Mouse (Mus musculus) embryo, embryonic 10.5 days (tissue): ENCODE measurements around the gene Dock3.
A peak's percentile ranks its signal among the peaks of the same experiment; 100 is the strongest.
"Not testable (repeated sequence)": the region's sequence is repeated elsewhere in the genome, so short reads cannot be mapped to it uniquely, and the experiment has no call there.

Experiments used
- DNase-seq: peaks from one replicate; pipeline ENCODE4 v3.0.0-alpha.2; 2015; ENCODE audit warnings: low spot score

The Dock3 gene

GRCm38 (mm10) chr9:107259571-107259970 lies 27.9 kb upstream of the Dock3 start:
- no peak for DNase-seq

DNA sequence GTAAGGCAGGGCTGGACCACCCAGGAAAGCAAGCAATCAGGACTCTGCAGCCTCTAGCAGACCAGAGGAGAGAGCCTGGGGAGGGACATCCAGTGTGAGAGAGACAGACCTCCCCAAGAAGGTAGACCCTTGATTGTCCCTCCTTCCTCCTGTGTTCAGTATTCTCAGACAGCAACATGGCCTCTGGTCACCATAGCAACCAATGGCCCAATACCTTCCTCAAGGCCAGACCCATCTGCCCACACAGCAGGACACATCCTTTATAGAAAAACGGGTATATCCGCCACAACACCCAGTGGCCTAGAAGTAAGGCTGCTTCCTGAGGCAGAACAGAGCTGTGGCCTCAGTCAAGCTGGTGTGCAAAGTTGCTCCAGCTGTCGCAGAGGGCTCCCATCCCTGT lies 23.9 kb upstream of the Dock3 start:
- peak; percentile 41 for DNase-seq

- no peak for DNase-seq
Measured at GRCm38 (mm10) chr9:107254925-107255324, 23.2 kb upstream of the Dock3 start.

GRCm38 (mm10) chr9:107254476-107254875 lies 22.8 kb upstream of the Dock3 start:
- DNase-seq: no peak

- no peak for DNase-seq
Measured at GRCm38 (mm10) chr9:107252164-107252563, 20.5 kb upstream of the Dock3 start.

- no peak for DNase-seq
Measured at GRCm38 (mm10) chr9:107250416-107251337, 19.0 kb upstream of the Dock3 start.

DNA sequence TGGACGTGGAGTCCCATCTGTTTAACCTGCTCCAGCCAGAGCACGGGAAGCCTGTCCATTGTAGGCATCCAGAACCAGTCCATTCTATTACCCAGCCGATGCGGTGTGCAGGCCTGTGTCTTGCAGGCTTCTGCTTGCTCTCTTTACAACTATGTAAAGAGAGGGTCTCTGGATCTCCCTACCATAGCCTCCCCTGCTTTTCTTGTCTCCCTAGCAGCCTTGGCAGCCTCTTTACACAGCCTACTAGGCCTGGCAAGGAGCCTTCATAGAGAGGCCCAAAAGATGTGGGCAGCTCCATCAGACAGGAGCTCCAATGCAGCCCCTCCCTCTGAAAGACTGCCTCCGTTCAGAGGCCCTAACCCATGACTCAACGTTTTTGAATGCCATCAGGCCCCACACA lies 17.4 kb upstream of the Dock3 start:
- no peak for DNase-seq

DNA sequence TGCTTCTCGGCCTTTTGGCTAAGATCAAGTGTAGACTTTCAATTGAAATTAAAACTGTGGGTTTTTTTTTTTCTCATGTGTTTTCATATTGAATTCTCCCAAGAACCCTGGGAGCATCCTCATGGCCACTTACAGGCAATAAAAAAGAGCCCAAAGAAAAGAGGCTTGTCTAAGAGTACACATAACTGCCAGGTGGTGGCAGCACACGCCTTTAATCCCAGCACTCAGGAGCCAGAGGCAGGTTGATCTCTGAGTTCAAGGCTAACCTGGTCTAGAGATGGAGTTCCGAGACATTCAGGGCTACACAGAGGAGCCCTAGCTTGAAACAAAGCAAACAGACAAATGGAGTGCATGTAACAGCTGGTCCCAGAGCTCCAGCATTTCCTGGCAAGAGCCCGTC lies 14.5 kb upstream of the Dock3 start:
- DNase-seq: peak; percentile 23

- DNase-seq: no peak
Measured at GRCm38 (mm10) chr9:107245311-107245710, 13.6 kb upstream of the Dock3 start.

DNA sequence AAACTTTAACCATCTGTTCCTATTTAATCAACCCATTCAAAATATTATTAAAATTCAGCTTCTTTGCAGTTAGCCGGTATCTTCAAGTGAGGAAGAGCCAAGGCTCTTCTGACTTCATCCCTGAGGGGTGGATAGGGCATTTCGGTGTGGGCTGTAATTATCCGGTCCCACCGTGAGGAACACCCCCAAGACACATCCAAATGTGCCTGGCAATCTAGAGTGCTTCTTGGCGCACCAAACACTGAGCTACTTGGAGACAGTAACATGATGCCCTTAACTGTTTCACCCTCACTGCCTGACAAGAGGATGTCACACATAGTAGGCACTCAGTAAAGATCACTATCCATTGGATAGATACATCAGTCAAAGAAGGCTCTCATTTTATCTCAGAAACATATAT lies 4.4 kb upstream of the Dock3 start:
- no peak for DNase-seq

GRCm38 (mm10) chr9:107235261-107235660 lies 3.6 kb upstream of the Dock3 start:
- no peak for DNase-seq

- no peak for DNase-seq
Measured at GRCm38 (mm10) chr9:107232140-107232539, 431 bp upstream of the Dock3 start.

GRCm38 (mm10) chr9:107230991-107231538 lies 644 bp downstream of the Dock3 start:
- peak; percentile 43 for DNase-seq

DNA sequence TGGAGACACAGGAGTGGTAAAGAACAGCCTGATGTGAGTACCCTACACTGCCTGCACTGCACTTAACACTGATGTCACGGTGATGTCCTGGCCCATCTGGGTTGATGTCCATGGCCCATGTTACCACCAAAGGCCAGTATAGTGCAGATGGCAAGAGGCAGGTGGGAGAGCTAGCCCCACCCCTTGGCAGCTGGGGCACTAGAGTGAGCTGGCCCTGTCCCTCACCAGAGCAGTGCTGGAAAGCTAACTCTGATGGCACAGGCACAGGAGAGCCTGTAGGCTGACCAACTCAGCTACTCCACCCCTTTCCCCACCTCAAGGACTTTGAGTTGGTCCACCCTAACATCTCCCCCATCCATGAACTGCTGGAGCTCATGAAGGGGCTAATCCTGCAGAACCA lies 7.1 kb downstream of the Dock3 start:
- no peak for DNase-seq

- DNase-seq: not testable (repeated sequence)
Measured at GRCm38 (mm10) chr9:107174831-107175230, 56.9 kb downstream of the Dock3 start.

DNA sequence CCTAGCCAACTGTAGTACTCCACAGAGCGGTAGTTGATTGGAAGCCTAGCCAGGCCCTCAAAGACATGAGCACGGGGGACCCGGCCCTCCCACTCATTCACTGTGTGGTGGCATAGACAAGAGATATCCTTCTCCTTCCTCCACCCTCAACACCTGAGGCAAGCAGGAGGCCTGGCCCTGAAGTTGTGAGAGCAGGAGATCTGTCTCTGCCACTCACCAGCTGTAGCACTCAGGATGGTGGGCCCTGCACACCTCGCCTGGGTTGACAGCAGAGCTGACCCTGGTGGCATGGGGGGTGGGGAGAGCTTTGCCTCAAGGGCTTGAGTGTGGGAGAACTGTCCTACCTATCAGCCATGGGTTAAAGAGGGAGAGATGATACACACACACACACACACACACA lies 65.9 kb downstream of the Dock3 start:
- DNase-seq: no peak

DNA sequence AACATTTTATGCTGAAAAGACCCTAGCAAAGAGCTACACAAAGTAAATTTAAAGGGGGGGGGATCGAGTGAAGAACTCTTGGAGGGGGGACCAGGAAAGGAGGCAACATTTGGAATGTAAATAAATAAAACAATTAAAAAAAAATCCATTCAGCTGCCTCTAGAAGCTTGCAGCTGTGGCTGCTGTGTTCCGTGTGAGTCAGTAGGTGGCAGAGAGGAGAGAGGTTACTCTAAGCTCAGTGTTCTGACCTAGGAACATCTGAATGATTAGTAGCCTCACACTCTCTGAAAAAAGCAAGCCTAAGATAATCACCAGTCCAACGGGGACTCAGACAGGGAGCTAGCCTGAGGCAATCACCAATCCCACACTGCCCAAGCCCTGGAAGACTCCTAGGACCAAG lies 66.9 kb downstream of the Dock3 start:
- peak; percentile 26 for DNase-seq

DNA sequence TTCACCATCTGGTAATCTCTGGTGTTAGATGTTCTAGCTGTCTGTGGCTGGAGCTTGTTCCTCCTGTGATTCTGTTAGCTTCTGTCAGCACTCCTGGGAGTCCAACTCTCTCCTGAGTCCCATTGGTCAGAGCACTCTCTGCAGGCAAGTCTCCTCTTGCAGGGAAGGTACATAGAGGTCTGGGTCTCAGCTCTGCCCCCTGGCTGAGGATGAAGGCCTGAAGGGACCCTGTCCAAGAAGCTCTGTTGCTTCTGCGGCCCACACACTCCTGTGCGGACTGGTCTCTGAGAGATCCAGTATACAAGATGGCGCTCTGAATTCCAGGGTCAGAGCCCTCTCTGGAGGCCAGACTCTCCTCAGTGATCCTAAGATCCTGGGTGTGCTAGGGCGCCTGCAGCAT lies 75.3 kb downstream of the Dock3 start:
- not testable (repeated sequence) for DNase-seq

- DNase-seq: no peak
Measured at GRCm38 (mm10) chr9:107112791-107113190, 118.9 kb downstream of the Dock3 start.

DNA sequence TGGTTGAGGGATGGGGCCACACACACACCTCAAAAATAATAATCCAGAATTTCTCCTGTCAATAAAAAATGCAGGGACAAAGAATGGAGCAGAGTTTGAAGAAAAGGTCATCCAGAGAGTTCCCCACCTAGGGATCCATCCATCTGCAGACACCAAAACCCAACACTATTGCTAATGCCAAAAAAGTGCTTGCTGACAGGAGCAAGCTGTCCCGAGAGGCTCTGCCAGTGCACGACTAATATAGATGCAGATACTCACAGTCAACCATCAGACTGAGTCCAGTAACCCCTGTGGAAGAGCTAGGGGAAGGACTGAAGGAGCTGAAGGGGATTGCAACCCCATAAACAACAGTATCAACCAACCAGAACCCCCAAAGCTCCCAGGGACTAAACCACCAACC lies 119.7 kb downstream of the Dock3 start:
- DNase-seq: no peak

DNA sequence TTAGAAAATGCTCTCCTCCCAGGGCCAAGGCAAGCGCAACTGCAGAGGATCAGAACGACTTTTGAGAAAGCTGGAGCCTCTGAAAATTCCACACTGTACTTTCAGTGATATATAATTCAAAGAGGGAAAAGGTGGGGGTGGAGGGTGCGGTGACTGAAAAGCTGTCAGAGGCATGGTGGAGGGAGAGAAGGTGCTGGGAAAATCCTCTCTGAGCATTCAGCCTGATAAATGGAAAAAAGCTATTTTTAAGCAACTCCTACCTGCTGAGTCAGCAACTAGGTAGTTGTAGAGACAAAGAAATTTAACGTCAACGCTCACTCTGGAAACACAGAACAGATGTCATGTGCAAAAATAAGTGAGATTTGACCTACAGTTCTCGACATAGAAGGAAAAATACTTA lies 132.2 kb downstream of the Dock3 start:
- DNase-seq: no peak

GRCm38 (mm10) chr9:107089451-107089850 lies 142.3 kb downstream of the Dock3 start:
- DNase-seq: not testable (repeated sequence)

DNA sequence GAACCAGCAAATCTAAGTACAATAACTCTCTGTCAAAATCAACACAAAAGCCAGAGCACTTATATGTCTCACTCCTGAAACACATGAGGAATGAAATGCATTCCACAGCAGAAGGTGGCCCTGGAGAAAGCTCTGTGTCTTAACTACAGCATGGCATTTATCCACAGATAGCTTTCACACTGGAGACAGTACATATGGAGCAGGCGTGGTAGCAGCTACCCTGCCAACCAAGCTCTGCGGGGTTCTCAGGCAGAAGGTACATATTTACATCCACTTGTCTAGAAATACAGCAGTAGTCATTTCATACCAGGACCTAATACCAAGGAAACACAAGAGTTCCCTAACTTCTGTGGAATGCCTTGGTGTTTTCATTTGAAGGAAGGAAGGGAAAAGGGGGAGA lies 144.2 kb downstream of the Dock3 start:
- DNase-seq: no peak

DNA sequence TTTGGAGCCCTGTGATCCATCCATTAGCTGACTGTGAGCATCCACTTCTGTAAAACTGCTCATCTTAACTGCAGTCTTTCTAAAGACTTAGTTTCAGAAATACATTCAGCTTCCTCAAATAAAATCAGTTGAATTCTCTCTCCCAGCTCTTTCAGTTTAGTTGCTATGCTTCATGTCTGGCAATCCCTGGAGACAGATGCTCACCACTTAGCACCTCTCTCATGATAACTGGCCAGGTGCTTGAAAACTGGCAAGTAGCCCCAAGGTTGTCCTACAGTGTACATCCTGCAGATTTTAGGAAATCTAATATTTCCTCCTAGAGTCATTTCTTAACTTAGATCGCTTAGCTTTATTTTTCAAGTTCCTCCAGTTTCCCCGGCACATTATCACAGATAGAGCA lies 193.8 kb downstream of the Dock3 start:
- no peak for DNase-seq
